Comparison of ENCODE assay signal across 8 mouse cellular contexts in the genomic region with DNA sequence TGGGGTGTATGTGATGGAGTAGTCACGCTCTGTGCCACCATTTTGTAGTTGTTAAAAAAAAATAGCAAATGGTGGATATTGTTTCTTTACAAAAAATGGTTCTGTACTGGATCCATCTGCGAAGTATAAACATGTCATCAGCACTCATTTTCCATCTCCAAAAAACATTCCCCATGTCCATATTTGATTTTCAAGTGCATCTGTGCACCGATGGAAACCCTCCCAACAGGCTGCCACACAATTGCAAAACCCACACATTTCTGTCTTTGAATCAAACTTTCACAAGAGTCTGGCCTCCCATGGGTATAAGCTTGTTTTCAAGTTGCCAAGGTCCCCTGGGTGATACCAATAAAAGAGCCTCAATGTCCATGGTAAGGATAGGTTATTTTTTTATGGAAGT.
"Had no signal": no experiment of that assay in that cellular context is flagged by ENCODE, and none has a peak within 500 bp of the region (broad histone marks: within the 10 kb centered on the region; RNA-seq: fewer than 3 reads in every experiment).

No protein-coding gene starts in this region.

- DNase-seq: kidney, adult 18-20 months; kidney, postnatal 14 days; lung, embryonic 14.5 days; lung, postnatal 10 days; lung, postnatal 4 days; right cerebral cortex, adult 18-20 months; right cerebral cortex, postnatal 25 days; thymus, postnatal 4 days had no signal
